Mouse (Mus musculus) gastrocnemius, postnatal 25 days (tissue): Measurements from ENCODE around the gene Nrn1l. TPM values are rescaled to one million over a fixed set of nuclear protein-coding genes. Genes with fewer than 3 reads are reported as not detected.
A peak's percentile ranks its signal among the peaks of the same experiment; 100 is the strongest.

Experiments
- DNase-seq: peaks from one replicate; pipeline ENCODE4 v3.0.0; 2022
- total RNA-seq, 2 experiments: library from RNA; stranded (reverse); gene quantifications; 1 replicate in 1 of 2; 2 replicates in 1 of 2; pipeline ENCODE4 v1.2.3; 2021

Gene Nrn1l
- total RNA-seq, 2 experiments from 2014 or later, result not detected

DNA sequence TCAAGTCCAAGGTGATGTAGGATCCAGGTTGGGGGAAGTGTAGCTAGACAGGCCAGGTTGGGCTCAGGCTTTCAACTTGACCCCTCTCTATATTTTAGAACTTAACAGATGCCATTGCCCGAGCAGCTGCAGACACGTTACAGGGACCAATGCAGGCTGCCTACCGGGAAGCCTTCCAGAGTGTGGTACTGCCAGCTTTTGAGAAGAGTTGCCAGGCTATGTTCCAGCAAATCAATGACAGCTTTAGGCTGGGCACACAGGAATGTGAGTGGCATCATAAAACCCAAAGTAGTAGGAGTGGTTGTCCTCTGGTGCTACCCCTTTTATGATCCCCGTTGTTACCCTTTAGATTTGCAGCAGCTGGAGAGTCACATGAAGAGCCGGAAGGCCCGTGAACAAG, 2.5 kb upstream of the Nrn1l start:
- peak; percentile 51 for DNase-seq

DNA sequence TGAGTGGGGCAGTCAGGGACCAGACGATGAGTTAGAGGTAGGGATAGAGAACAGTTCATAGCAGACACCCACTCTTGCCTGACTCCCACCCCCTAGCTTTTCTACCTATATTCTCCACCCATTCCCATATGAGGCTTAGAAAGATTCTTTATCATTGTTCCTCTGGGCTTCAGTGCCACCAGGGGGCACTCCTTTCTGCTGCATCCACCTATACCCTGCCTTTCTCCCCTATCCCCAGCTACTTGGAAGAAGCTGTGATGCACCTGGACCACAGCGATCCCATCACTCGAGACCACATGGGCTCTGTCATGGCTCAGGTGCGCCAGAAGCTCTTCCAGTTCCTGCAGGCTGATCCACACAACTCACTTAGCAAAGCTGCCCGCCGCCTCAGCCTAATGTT, 935 bp upstream of the Nrn1l start:
- no peak for DNase-seq

DNA sequence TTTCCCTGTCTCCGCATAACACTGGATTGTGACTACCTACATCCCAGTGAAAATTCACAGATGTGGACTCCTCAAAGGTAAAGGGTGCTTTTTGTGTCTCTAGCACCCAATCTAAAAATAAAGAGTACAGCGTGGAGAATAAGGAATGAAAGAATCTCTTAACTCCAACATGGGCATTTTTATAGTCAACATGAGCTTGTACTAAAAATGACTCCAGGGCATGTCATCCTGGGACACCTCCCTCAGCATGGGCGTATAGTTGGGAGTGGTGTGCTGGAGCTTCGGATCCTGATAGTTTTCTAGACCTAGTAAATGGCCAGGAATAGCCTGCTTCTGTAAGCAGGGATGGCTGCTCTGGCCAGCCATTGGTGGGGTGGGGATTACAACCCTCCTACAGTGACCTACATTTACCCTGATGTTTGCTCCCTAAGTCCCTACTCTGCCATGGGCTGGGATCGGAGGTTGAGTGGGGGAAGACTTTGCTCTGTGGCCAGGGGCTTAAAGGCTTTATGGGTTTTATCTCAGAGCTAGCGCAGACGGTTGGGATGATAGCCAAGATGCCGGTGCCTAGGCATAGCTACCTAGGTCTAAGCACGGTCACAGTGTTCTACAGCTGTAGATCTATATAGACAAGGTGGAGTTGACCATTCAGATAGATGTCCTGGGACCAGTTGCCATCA, 4.6 kb downstream of the Nrn1l start:
- no peak for DNase-seq

DNA sequence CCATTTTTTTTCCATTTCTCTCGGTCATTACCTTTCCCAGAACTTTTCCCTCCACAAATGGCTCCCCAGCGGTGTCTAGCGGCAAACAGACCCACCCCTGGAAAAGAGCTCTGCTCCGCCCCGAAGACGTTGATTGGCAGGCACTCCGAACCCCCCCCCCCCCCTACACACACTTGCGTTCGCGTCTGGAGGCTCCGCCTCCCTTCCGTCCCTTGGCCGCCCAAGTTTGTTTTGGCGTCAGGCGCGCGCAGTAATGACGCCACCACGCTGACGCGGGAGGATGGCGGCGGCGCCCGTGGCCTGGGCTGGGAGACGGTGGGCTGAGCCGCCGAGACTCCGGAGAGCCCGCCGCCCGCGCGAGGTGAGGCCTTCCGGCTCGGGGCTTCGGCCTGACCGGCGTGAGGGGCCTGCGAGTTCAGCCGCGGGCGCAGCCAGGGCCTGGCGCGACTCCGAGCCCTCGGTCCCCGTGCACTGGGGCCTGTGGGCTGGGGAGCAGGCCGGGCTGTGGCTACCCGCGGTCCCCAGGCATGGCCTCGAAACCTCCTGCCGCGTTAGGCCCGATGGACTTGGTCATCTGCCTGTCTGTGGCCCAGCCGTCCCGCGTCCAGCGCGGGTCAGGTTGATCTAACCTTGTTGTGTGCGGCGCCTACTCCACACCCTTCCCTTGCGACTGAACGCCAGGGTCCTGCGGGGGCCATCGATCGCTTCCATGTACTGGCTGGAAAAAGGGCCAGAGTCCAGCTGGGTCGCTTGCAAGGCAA, 7.0 kb downstream of the Nrn1l start, which contains the start of gene Pskh1:
Gene Pskh1, plus strand, starts transcription at position 262 of the 761 bp plus-strand sequence.
- DNase-seq, result peak; percentile 90

DNA sequence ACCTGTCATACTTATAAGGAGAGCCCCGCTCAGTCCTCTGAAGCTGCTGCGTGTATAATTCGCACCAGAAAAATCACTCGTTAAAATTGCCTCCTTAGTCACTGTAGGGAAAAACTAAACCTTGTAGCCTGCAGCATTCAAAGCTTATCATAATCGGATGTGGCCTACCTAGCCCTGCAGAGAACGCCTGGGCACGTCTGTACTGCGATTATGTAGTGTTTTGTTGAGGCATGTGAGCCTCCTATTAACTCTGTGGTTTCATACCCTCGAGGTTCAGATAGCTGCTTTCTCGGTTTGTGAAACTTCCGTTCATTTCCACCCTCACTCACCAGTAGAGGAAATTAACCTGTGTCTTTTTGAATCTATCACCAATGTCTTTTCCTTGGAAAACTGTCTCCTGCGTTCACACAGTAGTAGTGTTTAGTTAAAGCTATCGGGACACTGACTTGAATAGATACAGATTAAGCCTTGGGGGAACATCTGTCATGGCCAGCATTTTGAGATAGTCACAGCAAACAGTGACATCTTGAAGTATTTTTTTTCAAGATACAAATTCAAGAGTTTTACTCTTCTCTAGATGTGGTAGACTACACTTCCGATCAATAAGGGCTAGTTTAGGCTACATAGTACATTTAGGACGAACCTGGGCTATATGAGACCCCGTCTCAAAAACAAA, 7.7 kb downstream of the Nrn1l start:
- DNase-seq, result no peak

- DNase-seq, result no peak
These were observed 26.0 kb downstream of the Nrn1l start for GRCm38 (mm10) chr8:105919390-105919789.

GRCm38 (mm10) chr8:105925123-105925522, 31.8 kb downstream of the Nrn1l start:
- no peak for DNase-seq

DNA sequence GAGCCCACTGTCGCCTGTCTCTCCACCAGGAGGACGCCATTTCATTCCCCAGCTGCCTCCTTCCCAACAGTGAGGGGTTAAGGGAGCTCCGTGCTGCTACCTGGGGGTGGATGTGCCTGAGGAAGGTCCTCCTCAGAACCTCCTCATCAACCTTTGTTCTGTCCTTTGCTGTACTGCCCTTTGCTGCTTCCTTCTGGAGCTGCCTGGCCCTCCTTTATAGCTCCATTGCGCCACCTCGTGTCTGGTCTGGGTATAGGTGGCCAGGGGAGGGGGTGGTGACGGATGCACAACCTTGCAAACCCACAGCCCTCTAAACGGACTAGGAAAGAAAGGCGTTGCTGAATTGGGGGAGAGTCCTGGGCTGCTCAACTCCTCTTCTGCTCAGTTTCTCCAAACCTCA, 37.2 kb downstream of the Nrn1l start:
- peak; percentile 61 for DNase-seq

DNA sequence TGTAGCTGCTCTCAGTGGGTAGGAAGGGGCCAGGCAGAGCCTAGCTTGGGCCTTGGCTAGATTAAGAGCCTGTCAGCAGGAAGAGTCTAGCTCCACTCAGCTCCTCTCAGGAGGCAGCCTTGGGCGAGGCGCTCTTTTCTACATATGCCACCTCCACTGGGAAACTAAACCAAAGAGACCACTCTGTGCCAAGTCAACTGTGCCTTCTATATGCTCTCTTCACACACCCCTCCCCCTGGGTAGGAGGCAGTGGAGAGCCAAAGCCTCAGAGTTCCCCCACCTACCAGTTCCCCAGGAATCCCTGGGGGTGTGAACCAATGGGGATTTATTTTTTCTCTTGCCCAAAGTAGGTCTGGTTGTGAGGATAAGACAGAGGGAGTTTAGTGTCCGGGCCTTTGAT, 37.9 kb downstream of the Nrn1l start:
- DNase-seq, result no peak

DNA sequence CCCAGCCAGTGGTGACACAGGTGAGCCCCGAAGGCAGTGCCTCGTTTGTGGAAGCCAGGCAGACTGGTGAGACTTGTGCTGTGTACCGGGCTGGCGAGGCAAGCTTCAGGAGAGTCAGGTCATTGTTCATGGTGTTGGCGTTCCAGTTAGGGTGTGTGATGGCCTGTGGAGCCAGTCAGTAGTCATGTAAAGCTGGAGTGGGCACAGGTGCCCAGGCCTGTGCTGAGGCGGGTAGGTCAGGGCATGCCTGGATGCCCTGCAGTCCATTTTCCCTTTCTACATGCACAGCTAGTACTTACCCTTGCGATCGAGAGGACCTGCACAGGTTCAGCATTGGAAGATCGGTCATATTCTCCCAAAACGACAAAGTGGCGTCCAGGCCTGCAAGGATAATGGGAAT, 39.2 kb downstream of the Nrn1l start:
- no peak for DNase-seq

DNA sequence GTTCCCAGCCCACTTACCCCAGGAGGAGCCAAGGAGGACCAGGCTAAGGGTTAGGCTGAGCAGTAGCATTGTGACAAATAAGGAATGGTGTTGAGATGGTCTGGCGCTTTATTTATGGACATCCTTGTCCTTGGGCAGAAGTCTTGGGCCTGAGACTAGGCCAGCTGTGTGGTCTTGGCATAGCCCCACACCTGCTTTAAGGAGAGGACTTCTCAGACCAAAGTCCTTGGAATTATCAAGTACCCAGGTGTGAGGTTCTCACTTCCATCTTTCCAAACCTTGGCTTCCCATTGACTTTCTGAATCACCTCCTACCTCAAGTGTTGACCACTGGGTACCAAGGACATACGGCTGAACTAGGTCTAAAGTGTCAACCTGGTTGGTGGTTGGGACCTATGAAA, 40.4 kb downstream of the Nrn1l start, which contains the start of gene Ctrl:
Gene Ctrl, minus strand, starts transcription at position 101 of the 400 bp plus-strand sequence.
- DNase-seq, result no peak

DNA sequence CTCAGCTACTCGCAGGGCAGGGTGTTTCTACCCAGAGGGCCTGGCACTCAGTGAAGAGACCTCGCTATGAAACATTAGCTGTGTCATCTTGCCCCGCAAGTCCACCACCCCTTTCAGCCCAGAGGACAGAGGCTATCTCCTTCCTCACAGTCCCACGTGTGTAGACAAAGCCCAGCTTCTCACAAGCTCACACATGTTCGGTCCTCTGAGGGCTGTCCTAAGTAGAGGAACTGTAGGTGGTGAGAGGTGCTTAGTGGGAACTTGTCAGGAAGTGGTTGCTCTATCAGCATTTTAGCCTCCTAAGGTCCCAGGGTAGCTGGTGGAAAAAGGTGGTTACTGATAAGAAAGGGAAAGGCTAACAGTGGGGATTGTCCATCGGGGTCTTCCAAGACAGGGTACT, 41.7 kb downstream of the Nrn1l start:
- no peak for DNase-seq

DNA sequence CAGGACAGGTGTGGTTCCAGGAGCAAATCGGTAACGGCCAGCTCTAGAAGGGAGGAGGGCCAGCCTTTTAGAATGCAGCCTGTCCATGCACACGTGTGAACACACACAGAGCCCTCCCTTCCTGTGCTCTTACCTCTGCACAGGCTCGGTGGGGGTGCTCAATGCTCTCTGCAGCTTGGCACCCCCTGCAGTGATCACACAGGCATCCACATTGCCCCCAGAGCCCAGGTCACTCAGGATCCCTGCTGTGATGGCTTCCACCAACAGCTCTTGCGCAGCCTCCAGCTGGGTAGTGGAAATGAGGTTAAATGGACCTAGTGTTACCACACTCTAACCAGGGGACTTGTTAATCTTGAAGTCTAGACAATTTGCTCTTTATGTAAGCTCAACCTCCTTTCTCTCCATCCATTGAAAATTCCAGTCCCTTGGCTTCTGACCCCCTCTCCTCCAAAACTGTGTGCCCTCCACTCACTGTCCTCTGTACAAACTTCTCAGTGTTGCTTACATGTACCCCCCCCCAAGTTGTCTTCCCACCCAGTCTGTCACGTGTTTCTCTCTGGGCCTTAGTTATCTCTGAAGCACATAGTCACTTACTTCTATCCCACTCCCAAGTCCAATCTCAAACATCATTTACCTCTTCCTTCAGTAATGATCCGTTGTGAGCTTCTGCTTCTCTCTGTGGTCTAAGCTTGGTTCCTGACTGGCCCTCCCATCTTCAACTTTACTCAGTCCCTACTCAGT, 42.7 kb downstream of the Nrn1l start:
- no peak for DNase-seq

DNA sequence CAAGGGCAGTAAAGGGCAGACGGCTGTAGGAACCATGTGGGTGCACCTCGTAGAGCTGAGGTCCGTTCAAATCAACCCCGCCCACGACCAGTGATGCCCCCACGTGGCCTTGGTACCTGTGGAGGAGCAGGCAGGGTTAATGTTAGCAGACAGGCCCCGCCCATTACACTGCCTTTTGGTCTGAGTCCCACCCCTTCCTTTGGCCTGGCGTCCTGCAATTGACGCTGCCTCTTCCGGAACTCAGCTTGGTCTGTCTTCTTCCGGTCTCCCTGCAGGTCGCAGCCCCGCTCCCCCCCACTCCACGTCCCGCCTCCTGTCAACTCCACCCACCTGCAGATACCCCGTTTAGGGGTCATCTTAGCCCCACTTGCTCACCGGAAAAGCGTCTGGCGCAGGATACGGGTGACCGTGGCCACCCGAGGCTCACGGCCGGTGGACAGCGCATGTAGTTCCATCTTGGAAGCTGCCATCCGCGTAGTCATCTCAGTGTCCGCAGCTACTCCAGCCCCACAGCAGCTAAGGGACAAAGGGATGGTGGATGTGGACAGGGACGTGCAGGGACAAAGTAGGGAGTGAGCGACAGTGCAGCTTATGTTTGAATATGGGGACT, 43.6 kb downstream of the Nrn1l start:
- peak; percentile 90 for DNase-seq

DNA sequence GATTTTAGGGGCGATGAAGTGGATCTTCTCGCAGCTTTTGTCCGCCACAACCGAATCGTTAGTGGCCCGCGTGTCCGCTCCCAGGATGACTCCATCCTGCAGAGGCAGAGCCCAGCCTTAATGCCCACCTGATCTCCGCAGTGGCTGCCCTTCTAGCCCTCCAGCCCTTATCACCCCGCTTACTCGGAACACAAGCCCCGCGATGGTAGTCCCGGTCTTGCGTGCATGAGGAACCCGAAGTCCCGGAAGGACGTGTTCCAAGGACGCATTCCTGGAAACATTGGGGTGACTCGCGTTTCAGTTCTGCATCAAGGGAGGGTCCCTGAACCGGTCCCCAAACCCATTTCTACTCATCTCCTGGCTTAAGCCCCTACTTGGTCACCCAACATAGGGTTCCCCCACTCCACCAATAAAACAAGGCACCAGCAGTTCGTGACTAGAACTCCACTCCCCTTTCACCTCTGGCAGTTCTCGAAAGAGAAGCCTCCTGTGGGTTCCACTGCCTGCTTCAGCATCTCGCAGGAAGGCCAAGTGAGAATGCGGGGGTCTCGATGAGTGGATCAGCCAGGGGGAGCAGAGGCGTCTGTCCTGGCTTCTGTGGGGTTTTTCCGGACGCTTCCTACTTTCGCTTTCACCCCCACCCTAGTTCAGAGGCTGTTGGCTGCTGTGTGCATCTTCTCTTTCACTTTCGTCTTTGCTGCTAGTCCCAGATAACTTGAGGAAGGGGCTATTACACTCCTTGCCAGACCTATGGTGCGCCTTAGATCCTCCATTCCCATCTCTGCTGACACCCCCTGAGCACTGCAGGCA, 44.3 kb downstream of the Nrn1l start:
- DNase-seq, result peak; percentile 45

- no peak for DNase-seq
These were observed 44.9 kb downstream of the Nrn1l start, which contains the start of gene Psmb10 for GRCm38 (mm10) chr8:105938306-105938669. Gene Psmb10 (minus strand): TSS chr8:105938444.

DNA sequence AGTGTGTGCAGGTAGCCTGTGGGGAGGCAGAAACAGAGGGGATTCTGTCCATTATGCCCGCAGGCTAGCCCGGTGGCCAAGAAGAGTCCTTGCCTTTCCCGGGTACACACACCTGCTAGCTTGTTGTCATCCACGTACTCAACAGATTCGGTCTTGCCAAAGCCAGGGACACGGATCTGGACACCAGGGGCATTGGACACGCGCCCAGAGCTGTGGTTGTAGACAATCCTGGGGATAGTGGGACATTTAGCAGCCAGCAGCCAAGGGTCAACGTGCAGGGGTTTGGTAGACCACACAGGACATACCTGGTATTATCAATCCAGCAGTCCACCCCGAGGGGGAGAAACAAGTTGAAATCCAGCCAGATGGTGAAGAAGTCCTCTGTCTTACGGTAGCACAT, 48.7 kb downstream of the Nrn1l start:
- no peak for DNase-seq

GRCm38 (mm10) chr8:105942542-105942941, 49.2 kb downstream of the Nrn1l start:
- DNase-seq, result no peak

GRCm38 (mm10) chr8:105943321-105943739, 50.0 kb downstream of the Nrn1l start, which contains the start of gene Lcat:
Gene Lcat (minus strand): TSS chr8:105943382.
- DNase-seq, result no peak
